Mouse (Mus musculus): ENCODE results near the gene Bcl2a1b. TPM values are rescaled to one million over a fixed set of nuclear protein-coding genes. Genes with fewer than 3 reads are reported as not detected.

The Bcl2a1b gene
- polyA plus RNA-seq, 1 experiment from 2014 or later = 0.73 TPM

Other genes with a start within 250 kb of the Bcl2a1b start
- gene Bcl2a1a, start 242.3 kb upstream of the Bcl2a1b start, polyA plus RNA-seq (2015; fragmentation: Nextera tagmentation; extraction: Ambion mirVana) = not detected in 2 replicates
- gene Trim43b, start 106.4 kb upstream of the Bcl2a1b start, polyA plus RNA-seq (2015; fragmentation: Nextera tagmentation; extraction: Ambion mirVana) = not detected in 2 replicates
- gene Gm29094, start 170 bp downstream of the Bcl2a1b start, polyA plus RNA-seq (2015; fragmentation: Nextera tagmentation; extraction: Ambion mirVana) = not detected in 2 replicates
- 11.3 and 13.4 TPM in 2 replicates for gene Mthfs, start 11.5 kb downstream of the Bcl2a1b start, polyA plus RNA-seq (2015; fragmentation: Nextera tagmentation; extraction: Ambion mirVana)